Mouse (Mus musculus) left cerebral cortex, adult 2 months (tissue): Measurements from ENCODE around the gene Arhgap35. TPM values are rescaled to one million over a fixed set of nuclear protein-coding genes. Genes with fewer than 3 reads are reported as not detected.

Experiments
- DNase-seq, 2 experiments: peaks; one replicate each; pipeline ENCODE4 v3.0.0; 2021 to 2022; ENCODE audit warnings: low spot score in 2 of 2, mixed read lengths in 1 of 2; ENCODE audit errors: extremely low spot score in 1 of 2
- H3K27ac ChIP-seq: fragments of 200-600 bp; 2 replicates; pipeline ENCODE4 v1.8.1; 2022
- H3K4me3 ChIP-seq: fragments of 200-600 bp; 2 replicates; pipeline ENCODE4 v1.8.1; 2022
- CTCF ChIP-seq: fragments of 200-600 bp; IDR thresholded peaks from 2 replicates; pipeline ENCODE4 v1.8.1; 2022; ENCODE audit warnings: antibody characterized with exemption, mild to moderate bottlenecking, moderate library complexity
- intact Hi-C: fragments of 180-260 bp; cut with DNase I; formaldehyde crosslinking; loops from one replicate; pipeline ENCODE4 v1.15.1; 2025
- total RNA-seq, 2 experiments: library from RNA; stranded (reverse); gene quantifications; 2 replicates each; pipeline ENCODE4 v1.2.3; 2021

The Arhgap35 gene
- total RNA-seq, 2 experiments from 2014 or later = 138 to 140 TPM

GRCm38 (mm10) chr7:16475321-16475720 lies 139.5 kb downstream of the Arhgap35 start:
- no peak for DNase-seq
- no peak overlapping the region for H3K27ac ChIP-seq
- peak overlapping the region; percentile 24; the same call in 1 of the 2 replicates for H3K4me3 ChIP-seq
- no peak for TF ChIP-seq CTCF
- intact Hi-C loops = no loop called here

GRCm38 (mm10) chr7:16474445-16474844 lies 140.3 kb downstream of the Arhgap35 start:
- no peak for DNase-seq
- intact Hi-C loops = no loop called here
- 0 out of 2 replicates have a peak overlapping the region, but pooled peaks have one; percentile 13 for H3K4me3 ChIP-seq
- H3K27ac ChIP-seq = no peak overlapping the region
- TF ChIP-seq CTCF = no peak

GRCm38 (mm10) chr7:16473847-16474246 lies 140.9 kb downstream of the Arhgap35 start:
- no peak for DNase-seq
- Histone ChIP-seq H3K27ac (no peak overlapping the region), H3K4me3 (no peak overlapping the region)
- TF ChIP-seq CTCF = no peak
- intact Hi-C loops = no loop called here

- Histone ChIP-seq H3K4me3 (no peak overlapping the region), H3K27ac (no peak overlapping the region)
- intact Hi-C loops = no loop called here
- DNase-seq = no peak
- TF ChIP-seq CTCF = no peak
Observed at GRCm38 (mm10) chr7:16472116-16472709, 142.6 kb downstream of the Arhgap35 start.

- peak; percentile 53 for TF ChIP-seq CTCF
- intact Hi-C loops = no loop called here
Observed at GRCm38 (mm10) chr7:16471549-16471948, 143.2 kb downstream of the Arhgap35 start.

GRCm38 (mm10) chr7:16468115-16468514 lies 146.7 kb downstream of the Arhgap35 start:
- no peak for TF ChIP-seq CTCF
- intact Hi-C loops = no loop called here
- no peak overlapping the region for H3K27ac ChIP-seq
- H3K4me3 ChIP-seq = no peak overlapping the region
- no peak for DNase-seq

More at GRCm38 (mm10) chr7:16471549-16471948, 143.2 kb downstream of the Arhgap35 start:
- DNase-seq = no peak
- Histone ChIP-seq H3K27ac (no peak overlapping the region), H3K4me3 (no peak overlapping the region)

GRCm38 (mm10) chr7:16466565-16466964 lies 148.2 kb downstream of the Arhgap35 start:
- no peak for DNase-seq
- TF ChIP-seq CTCF = peak; percentile 40
- Histone ChIP-seq H3K27ac (no peak overlapping the region), H3K4me3 (no peak overlapping the region)
- intact Hi-C loops = no loop called here

GRCm38 (mm10) chr7:16465568-16465967 lies 149.2 kb downstream of the Arhgap35 start:
- H3K27ac ChIP-seq = no peak overlapping the region
- no peak overlapping the region for H3K4me3 ChIP-seq
- no peak for DNase-seq
- TF ChIP-seq CTCF = no peak
- intact Hi-C loops = loop anchor here (2.0 kb wide), 2 partner anchors 25 to 153 kb away; no protein-coding TSS in a partner anchor

GRCm38 (mm10) chr7:16465160-16465559 lies 149.6 kb downstream of the Arhgap35 start:
- TF ChIP-seq CTCF = peak; percentile 95
- no peak overlapping the region for H3K27ac ChIP-seq
- no peak overlapping the region for H3K4me3 ChIP-seq
- intact Hi-C loops = loop anchor here (2.0 kb wide), 2 partner anchors 26 to 154 kb away; no protein-coding TSS in a partner anchor
- DNase-seq = peak; percentile 61 to 81

- Histone ChIP-seq H3K4me3 (no peak overlapping the region), H3K27ac (no peak overlapping the region)
- DNase-seq = peak; percentile 73 to 86
- peak; percentile 96 for TF ChIP-seq CTCF
- intact Hi-C loops = loop anchor here (1.0 kb wide), 1 partner anchor 67 kb away; no protein-coding TSS in a partner anchor
Observed at GRCm38 (mm10) chr7:16463214-16463613, 151.6 kb downstream of the Arhgap35 start.

GRCm38 (mm10) chr7:16461705-16462104 lies 153.1 kb downstream of the Arhgap35 start:
- H3K27ac ChIP-seq = no peak overlapping the region
- no peak for TF ChIP-seq CTCF
- no peak for DNase-seq
- H3K4me3 ChIP-seq = no peak overlapping the region
- intact Hi-C loops = no loop called here

GRCm38 (mm10) chr7:16461151-16461550 lies 153.6 kb downstream of the Arhgap35 start:
- no peak for TF ChIP-seq CTCF
- intact Hi-C loops = no loop called here
- no peak for DNase-seq
- no peak overlapping the region for H3K27ac ChIP-seq
- no peak overlapping the region for H3K4me3 ChIP-seq

- TF ChIP-seq CTCF = no peak
- intact Hi-C loops = no loop called here
- DNase-seq = no peak
- no peak overlapping the region for H3K27ac ChIP-seq
- H3K4me3 ChIP-seq = no peak overlapping the region
Observed at GRCm38 (mm10) chr7:16460566-16460965, 154.2 kb downstream of the Arhgap35 start.
